Mouse (Mus musculus): Measurements from ENCODE around the gene Ccdc9. TPM values are rescaled to one million over a fixed set of nuclear protein-coding genes. Genes with fewer than 3 reads are reported as not detected.

Ccdc9 gene
- total and polyA plus RNA-seq, 3 experiments = 32.0 to 81.0 (median 47.6) TPM

- TF ChIP-seq KAT2A (IDR thresholded peaks at IDR 0.05; ENCODE audit: insufficient replicate concordance, low read length) (0 out of 2 replicates have a peak, but pooled peaks have one; percentile 61), CTCF (conservative IDR thresholded peaks at IDR 0.05 in 1 of 2, IDR thresholded peaks at IDR 0.05 in 1 of 2; ENCODE audit: low read depth in 2 of 2, low read length in 2 of 2) (no peak), MAFK (IDR thresholded peaks at IDR 0.05; ENCODE audit: insufficient replicate concordance, low read length) (no peak), CHD1 (IDR thresholded peaks at IDR 0.05; ENCODE audit: low read depth, low read length) (peak; percentile 98)
These were observed 22.9 kb upstream of the Ccdc9 start (continued) for GRCm38 (mm10) chr7:16309318-16310019.

GRCm38 (mm10) chr7:16308555-16309317, 22.1 kb upstream of the Ccdc9 start:
- Histone ChIP-seq H3K9me3 (replicated peaks; ENCODE audit: low read length) (no peaks in the 10 kb centered on the region), H3K79me2 (replicated peaks; ENCODE audit: control insufficient read depth, extremely low read depth, insufficient read depth, poor library complexity, severe bottlenecking) (peaks cover 28% of the 10 kb centered on the region), H3K4me2 (ENCODE audit: insufficient read depth, low read depth, poor library complexity, severe bottlenecking) (peak overlapping the region; percentile 37), H3K4me3 (replicated peaks in 1 of 3; ENCODE audit: low read depth in 2 of 3, low read length in 2 of 3, poor library complexity in 1 of 3) (peak overlapping the region; percentile 47 to 99 (median 58)), H3K27me3 (replicated peaks) (no peaks in the 10 kb centered on the region), H3K4me1 (ENCODE audit: control insufficient read depth in 1 of 2, insufficient read depth in 2 of 2) (peaks cover 5 to 37% of the 10 kb centered on the region in 2 experiments; a peak in 3 of 4 replicates), H3K36me3 (replicated peaks in 1 of 2; ENCODE audit: control insufficient read depth in 1 of 2, insufficient read depth in 1 of 2, low read length in 1 of 2) (peaks cover 3% of the 10 kb centered on the region in 2 experiments), H3K27ac (ENCODE audit: insufficient read depth, low read depth) (peak overlapping the region; percentile 99), H3K9ac (ENCODE audit: insufficient read depth, low read depth) (peak overlapping the region; percentile 42)
- in situ Hi-C loops (cut with MboI; ENCODE audit: low pct_ligation_motif_present, low pct_unique_long_range_greater_than_20kb, low sequenced_read_pairs) = no loop called here
- dilution Hi-C loops (cut with MboI; ENCODE audit: extremely low pct_ligation_motif_present, extremely low pct_unique_long_range_greater_than_20kb, low sequenced_read_pairs) = no loop called here
- peak; percentile 80 for DNase-seq (ENCODE audit: extremely low read depth)
- TF ChIP-seq ZC3H11A (IDR thresholded peaks at IDR 0.05; ENCODE audit: low read depth, low read length) (no peak), TCF12 (IDR thresholded peaks at IDR 0.05; ENCODE audit: low read depth, low read length) (peak; percentile 90), CHD1 (IDR thresholded peaks at IDR 0.05; ENCODE audit: low read depth, low read length) (no peak; the same call in 1 of the 2 replicates), EP300 (IDR thresholded peaks at IDR 0.05; ENCODE audit: low read length) (peak; percentile 72), HCFC1 (IDR thresholded peaks at IDR 0.05; ENCODE audit: low read depth, low read length) (no peak; the same call in 1 of the 2 replicates), CHD2 (IDR thresholded peaks at IDR 0.05; ENCODE audit: low read length) (peak; percentile 72), SIN3A (IDR thresholded peaks at IDR 0.05; ENCODE audit: low read length) (peak; percentile 79), SMC3 (IDR thresholded peaks at IDR 0.05; ENCODE audit: low read depth, low read length) (no peak), TBP (conservative IDR thresholded peaks at IDR 0.05; ENCODE audit: low read depth, low read length) (peak; percentile 62), MAFK (IDR thresholded peaks at IDR 0.05; ENCODE audit: insufficient replicate concordance, low read length) (no peak), MEF2A (IDR thresholded peaks at IDR 0.05; ENCODE audit: borderline replicate concordance, low read depth, low read length) (peak; percentile 86), MAX (IDR thresholded peaks at IDR 0.05; ENCODE audit: low read length) (no peak), UBTF (IDR thresholded peaks at IDR 0.05; ENCODE audit: low read depth, low read length) (no peak), IRF4 (IDR thresholded peaks at IDR 0.05; ENCODE audit: low read depth, low read length) (peak; percentile 82), POLR2AphosphoS2 (IDR thresholded peaks at IDR 0.05; ENCODE audit: low read depth, low read length) (no peak), MYC (IDR thresholded peaks at IDR 0.05; ENCODE audit: low read depth, low read length) (0 out of 2 replicates have a peak, but pooled peaks have one; percentile 38), USF2 (conservative IDR thresholded peaks at IDR 0.05; ENCODE audit: low read depth, low read length) (no peak), GABPA (IDR thresholded peaks at IDR 0.05; ENCODE audit: insufficient replicate concordance, low read depth, low read length) (no peak), ZNF384 (IDR thresholded peaks at IDR 0.05; ENCODE audit: low read depth, low read length) (no peak), MXI1 (IDR thresholded peaks at IDR 0.05; ENCODE audit: low read depth, low read length) (no peak), BHLHE40 (IDR thresholded peaks at IDR 0.05; ENCODE audit: low read depth, low read length) (peak; percentile 71), JUND (conservative IDR thresholded peaks at IDR 0.05; ENCODE audit: low read depth, low read length) (0 out of 2 replicates have a peak, but pooled peaks have one; percentile 27), ZMIZ1 (IDR thresholded peaks at IDR 0.05; ENCODE audit: low read depth, low read length) (peak; percentile 25; the same call in 1 of the 2 replicates), JUN (IDR thresholded peaks at IDR 0.05; ENCODE audit: insufficient read depth, low read depth, low read length) (no peak), ZKSCAN1 (IDR thresholded peaks at IDR 0.05; ENCODE audit: borderline replicate concordance, low read depth, low read length) (no peak), KAT2A (IDR thresholded peaks at IDR 0.05; ENCODE audit: insufficient replicate concordance, low read length) (0 out of 2 replicates have a peak, but pooled peaks have one; percentile 51), NELFE (IDR thresholded peaks at IDR 0.05; ENCODE audit: low read depth, low read length) (no peak; the same call in 1 of the 2 replicates), RCOR1 (conservative IDR thresholded peaks at IDR 0.05; ENCODE audit: low read depth, low read length) (0 out of 2 replicates have a peak, but pooled peaks have one; percentile 69), ETS1 (conservative IDR thresholded peaks at IDR 0.05; ENCODE audit: low read depth, low read length) (peak; percentile 74; the same call in 1 of the 2 replicates), CTCF (conservative IDR thresholded peaks at IDR 0.05 in 1 of 2, IDR thresholded peaks at IDR 0.05 in 1 of 2; ENCODE audit: low read depth in 2 of 2, low read length in 2 of 2) (no peak), POLR2A (IDR thresholded peaks at IDR 0.05; ENCODE audit: low read depth, low read length) (peak; percentile 48; the same call in 1 of the 2 replicates), MAZ (IDR thresholded peaks at IDR 0.05; ENCODE audit: low read depth, low read length) (no peak), NRF1 (IDR thresholded peaks at IDR 0.05; ENCODE audit: low read depth, low read length) (no peak)
